Mouse (Mus musculus) stomach, embryonic 16.5 days (tissue): ENCODE measurements around the gene Tas2r143. TPM values are rescaled to one million over a fixed set of nuclear protein-coding genes. Genes with fewer than 3 reads are reported as not detected.

Source experiments
- ATAC-seq: fragments of 200-750 bp; cut with Nextera tagmentation; 2 replicates; pipeline ENCODE4 v1.8.0; 2017; ENCODE audit warnings: moderate number of reproducible peaks, moderate TSS enrichment; ENCODE audit not compliant: insufficient read depth, low FRiP score
- H3K27ac ChIP-seq: fragments of 300-500 bp; sonication (generic); 2 replicates; pipeline ENCODE4 v1.5.1; 2014; ENCODE audit warnings: low read length
- H3K27me3 ChIP-seq: fragments of 300-500 bp; sonication (generic); 2 replicates; pipeline ENCODE4 v1.6.1; 2014; ENCODE audit warnings: low read length, control low read depth, mixed read lengths; ENCODE audit not compliant: control insufficient read depth, insufficient read depth
- H3K36me3 ChIP-seq: fragments of 300-500 bp; sonication (generic); 2 replicates; pipeline ENCODE4 v1.6.1; 2014; ENCODE audit warnings: low read length; ENCODE audit not compliant: control insufficient read depth, insufficient read depth
- H3K4me1 ChIP-seq: fragments of 300-500 bp; sonication (generic); 2 replicates; pipeline ENCODE4 v1.6.1; 2014; ENCODE audit warnings: low read length, control low read depth, mixed read lengths; ENCODE audit not compliant: control insufficient read depth, insufficient read depth
- H3K4me2 ChIP-seq: fragments of 300-500 bp; sonication (generic); 2 replicates; pipeline ENCODE4 v1.6.1; 2014; ENCODE audit warnings: low read depth, low read length, mixed read lengths
- H3K4me3 ChIP-seq: fragments of 300-500 bp; sonication (generic); replicated peaks from 2 replicates; pipeline ENCODE4 v1.5.1; 2014; ENCODE audit warnings: mild to moderate bottlenecking, low read length
- H3K9ac ChIP-seq: fragments of 300-500 bp; sonication (generic); 2 replicates; pipeline ENCODE4 v1.6.1; 2014; ENCODE audit warnings: low read length
- H3K9me3 ChIP-seq: fragments of 300-500 bp; sonication (generic); replicated peaks from 2 replicates; pipeline ENCODE4 v1.6.1; 2016; ENCODE audit warnings: low read length, control low read depth; ENCODE audit not compliant: control insufficient read depth
- WGBS: fragments of 180-500 bp; shearing (Covaris S2); extraction: QIAGEN DNeasy Blood & Tissue Kit; methylation state at CpG from one replicate; pipeline ENCODE4 v1.1.7; 2014; 5-methylcytosine and 5-hydroxymethylcytosine counted together
- polyA plus RNA-seq: library from polyadenylated mRNA; unstranded; fragments of >200 nt; fragmentation: Nextera tagmentation; extraction: Ambion mirVana; gene quantifications from 2 replicates; pipeline ENCODE4 v1.2.1, GENCODE M21; 2015

Tas2r143 gene
- polyA plus RNA-seq, 1 experiment from 2014 or later = not detected

GRCm38 (mm10) chr6:42373669-42374430, 26.2 kb upstream of the Tas2r143 start:
- Histone ChIP-seq H3K27ac (peak overlapping the region; percentile 68; the same call in 1 of the 2 replicates), H3K9ac (peak overlapping the region; percentile 58), H3K27me3 (no peaks in the 10 kb centered on the region), H3K4me1 (peaks cover 27% of the 10 kb centered on the region), H3K9me3 (no peaks in the 10 kb centered on the region), H3K4me2 (peak overlapping the region; percentile 91), H3K36me3 (no peaks in the 10 kb centered on the region), H3K4me3 (peak overlapping the region; percentile 69)
- peak; percentile 38; the same call in 1 of the 2 replicates for ATAC-seq
- WGBS = 36% methylated on average over 7 of the region's 7 CpGs

- H3K27ac ChIP-seq = no peak overlapping the region
- H3K4me3 ChIP-seq = no peak overlapping the region
- H3K9me3 ChIP-seq = no peaks in the 10 kb centered on the region
- H3K9ac ChIP-seq = no peak overlapping the region
- no peak for ATAC-seq
- H3K27me3 ChIP-seq = no peaks in the 10 kb centered on the region
- no peak overlapping the region for H3K4me2 ChIP-seq
- peaks cover 27% of the 10 kb centered on the region for H3K4me1 ChIP-seq
- WGBS = 65% methylated on average over 4 of the region's 4 CpGs
- no peaks in the 10 kb centered on the region for H3K36me3 ChIP-seq
Measured at GRCm38 (mm10) chr6:42374701-42375100, 25.3 kb upstream of the Tas2r143 start.

- Histone ChIP-seq H3K4me3 (no peak overlapping the region), H3K9me3 (no peaks in the 10 kb centered on the region), H3K4me1 (peaks cover 27% of the 10 kb centered on the region), H3K27me3 (no peaks in the 10 kb centered on the region), H3K4me2 (no peak overlapping the region), H3K9ac (no peak overlapping the region), H3K36me3 (no peaks in the 10 kb centered on the region), H3K27ac (no peak overlapping the region)
- no peak for ATAC-seq
- 76% methylated on average over 2 of the region's 2 CpGs for WGBS
Measured at GRCm38 (mm10) chr6:42375131-42375530, 24.9 kb upstream of the Tas2r143 start.

GRCm38 (mm10) chr6:42376016-42376415, 24.0 kb upstream of the Tas2r143 start:
- no peak overlapping the region for H3K4me3 ChIP-seq
- peak overlapping the region; percentile 31; the same call in 1 of the 2 replicates for H3K27ac ChIP-seq

GRCm38 (mm10) chr6:42376504-42377019, 23.5 kb upstream of the Tas2r143 start:
- no peaks in the 10 kb centered on the region for H3K27me3 ChIP-seq
- peaks cover 22% of the 10 kb centered on the region for H3K4me1 ChIP-seq
- ATAC-seq = no peak
- H3K9ac ChIP-seq = no peak overlapping the region
- WGBS = 77% methylated on average over 6 of the region's 6 CpGs
- no peak overlapping the region for H3K4me3 ChIP-seq
- H3K4me2 ChIP-seq = no peak overlapping the region
- H3K9me3 ChIP-seq = no peaks in the 10 kb centered on the region
- no peaks in the 10 kb centered on the region for H3K36me3 ChIP-seq
- peak overlapping the region; percentile 31; the same call in 1 of the 2 replicates for H3K27ac ChIP-seq

More at GRCm38 (mm10) chr6:42376016-42376415, 24.0 kb upstream of the Tas2r143 start:
- peaks cover 24% of the 10 kb centered on the region for H3K4me1 ChIP-seq
- ATAC-seq = no peak
- no peaks in the 10 kb centered on the region for H3K36me3 ChIP-seq
- H3K4me2 ChIP-seq = no peak overlapping the region
- no peaks in the 10 kb centered on the region for H3K9me3 ChIP-seq
- WGBS = 40% methylated on average over 4 of the region's 4 CpGs
- no peaks in the 10 kb centered on the region for H3K27me3 ChIP-seq
- no peak overlapping the region for H3K9ac ChIP-seq

GRCm38 (mm10) chr6:42377280-42377679, 22.8 kb upstream of the Tas2r143 start:
- 70% methylated on average over 5 of the region's 5 CpGs for WGBS
- H3K9ac ChIP-seq = no peak overlapping the region
- ATAC-seq = no peak
- H3K4me1 ChIP-seq = peaks cover 22% of the 10 kb centered on the region
- H3K36me3 ChIP-seq = no peaks in the 10 kb centered on the region
- no peak overlapping the region for H3K27ac ChIP-seq
- H3K9me3 ChIP-seq = no peaks in the 10 kb centered on the region
- no peaks in the 10 kb centered on the region for H3K27me3 ChIP-seq
- no peak overlapping the region for H3K4me3 ChIP-seq
- no peak overlapping the region for H3K4me2 ChIP-seq

- Histone ChIP-seq H3K9ac (no peak overlapping the region), H3K36me3 (no peaks in the 10 kb centered on the region), H3K27ac (0 out of 2 replicates have a peak overlapping the region, but pooled peaks have one; percentile 18), H3K4me3 (no peak overlapping the region), H3K27me3 (no peaks in the 10 kb centered on the region), H3K9me3 (no peaks in the 10 kb centered on the region), H3K4me2 (no peak overlapping the region), H3K4me1 (peaks cover 8% of the 10 kb centered on the region)
- no peak for ATAC-seq
- 56% methylated on average over 3 of the region's 3 CpGs for WGBS
Measured at GRCm38 (mm10) chr6:42379551-42379950, 20.5 kb upstream of the Tas2r143 start.

GRCm38 (mm10) chr6:42380416-42381144, 19.5 kb upstream of the Tas2r143 start:
- H3K27me3 ChIP-seq = no peaks in the 10 kb centered on the region
- no peak overlapping the region for H3K4me2 ChIP-seq
- H3K36me3 ChIP-seq = no peaks in the 10 kb centered on the region
- no peak overlapping the region for H3K27ac ChIP-seq
- WGBS = 28% methylated on average over 8 of the region's 8 CpGs
- H3K9me3 ChIP-seq = no peaks in the 10 kb centered on the region
- H3K4me3 ChIP-seq = no peak overlapping the region
- H3K9ac ChIP-seq = no peak overlapping the region
- ATAC-seq = no peak
- peaks cover 8% of the 10 kb centered on the region for H3K4me1 ChIP-seq

GRCm38 (mm10) chr6:42381221-42381620, 18.8 kb upstream of the Tas2r143 start:
- H3K9ac ChIP-seq = no peak overlapping the region
- ATAC-seq = no peak
- no peak overlapping the region for H3K4me3 ChIP-seq
- peak overlapping the region; percentile 74; the same call in 1 of the 2 replicates for H3K27ac ChIP-seq
- peaks cover 8% of the 10 kb centered on the region for H3K4me1 ChIP-seq
- no peaks in the 10 kb centered on the region for H3K27me3 ChIP-seq
- 75% methylated on average over 2 of the region's 2 CpGs for WGBS
- no peaks in the 10 kb centered on the region for H3K9me3 ChIP-seq
- H3K36me3 ChIP-seq = no peaks in the 10 kb centered on the region
- H3K4me2 ChIP-seq = no peak overlapping the region
